Mouse (Mus musculus) stomach, postnatal 0 days (tissue): ENCODE measurements around the gene Eif4h. TPM values are rescaled to one million over a fixed set of nuclear protein-coding genes. Genes with fewer than 3 reads are reported as not detected.

Experiments used
- ATAC-seq: fragments of 200-750 bp; cut with Nextera tagmentation; 2 replicates; pipeline ENCODE4 v1.8.0; 2017; ENCODE audit not compliant: low FRiP score, low TSS enrichment
- DNase-seq: peaks from one replicate; pipeline ENCODE4 v3.0.0-alpha.2; 2016; ENCODE audit warnings: low spot score
- H3K27ac ChIP-seq: fragments of 300-500 bp; sonication (generic); replicated peaks from 2 replicates; pipeline ENCODE4 v1.5.1; 2014; ENCODE audit warnings: mild to moderate bottlenecking, control low read depth
- H3K27me3 ChIP-seq: fragments of 300-500 bp; sonication (generic); 2 replicates; pipeline ENCODE4 v1.6.1; 2014; ENCODE audit warnings: low read length; ENCODE audit not compliant: control insufficient read depth, insufficient read depth
- H3K36me3 ChIP-seq: fragments of 300-500 bp; sonication (generic); 2 replicates; pipeline ENCODE4 v1.6.1; 2014; ENCODE audit warnings: low read length, mixed read lengths; ENCODE audit not compliant: control insufficient read depth, insufficient read depth
- H3K4me1 ChIP-seq: fragments of 300-500 bp; sonication (generic); replicated peaks from 2 replicates; pipeline ENCODE4 v1.6.1; 2014; ENCODE audit warnings: antibody characterized with exemption; ENCODE audit not compliant: control insufficient read depth, insufficient read depth
- H3K4me2 ChIP-seq: fragments of 300-500 bp; sonication (generic); replicated peaks from 2 replicates; pipeline ENCODE4 v1.6.1; 2014; ENCODE audit warnings: low read depth, mild to moderate bottlenecking, control low read depth, moderate library complexity
- H3K4me3 ChIP-seq: fragments of 300-500 bp; sonication (generic); 2 replicates; pipeline ENCODE4 v1.5.1; 2014; ENCODE audit warnings: low read depth, low read length, control low read depth
- H3K9ac ChIP-seq: fragments of 300-500 bp; sonication (generic); 2 replicates; pipeline ENCODE4 v1.6.1; 2014; ENCODE audit warnings: mild to moderate bottlenecking, low read length, control low read depth, mixed read lengths
- H3K9me3 ChIP-seq: fragments of 300-500 bp; sonication (generic); 2 replicates; pipeline ENCODE4 v1.6.1; 2016; ENCODE audit warnings: low read length; ENCODE audit not compliant: control insufficient read depth
- CTCF ChIP-seq: IDR thresholded peaks from 2 replicates; pipeline ENCODE4 v1.5.1; 2016; ENCODE audit warnings: antibody characterized with exemption, low read depth, mild to moderate bottlenecking, moderate library complexity
- EP300 ChIP-seq: optimal IDR thresholded peaks from 2 replicates; pipeline ENCODE3; 2016; ENCODE audit warnings: antibody characterized with exemption
- WGBS: fragments of 180-500 bp; shearing (Covaris S2); extraction: QIAGEN DNeasy Blood & Tissue Kit; methylation state at CpG from one replicate; pipeline ENCODE4 v1.1.7; 2014; 5-methylcytosine and 5-hydroxymethylcytosine counted together
- polyA plus RNA-seq: library from polyadenylated mRNA; unstranded; fragments of >200 nt; fragmentation: Nextera tagmentation; extraction: Ambion mirVana; gene quantifications from 2 replicates; pipeline ENCODE4 v1.2.1, GENCODE M21; 2015

The Eif4h gene
- polyA plus RNA-seq, 1 experiment from 2014 or later = 238 TPM

- Histone ChIP-seq H3K27me3 (no peaks in the 10 kb centered on the region), H3K9me3 (no peaks in the 10 kb centered on the region), H3K27ac (no peak overlapping the region), H3K4me1 (no peaks in the 10 kb centered on the region; the same call in 1 of the 2 replicates), H3K4me3 (peak overlapping the region; percentile 80), H3K36me3 (no peaks in the 10 kb centered on the region), H3K9ac (peak overlapping the region; percentile 80), H3K4me2 (peak overlapping the region; percentile 73)
- DNase-seq (peak; percentile 31), ATAC-seq (no peak)
- peak; percentile 37 for TF ChIP-seq CTCF
- TF ChIP-seq EP300 = no peak
- 21% methylated on average over 15 of the region's 15 CpGs for WGBS
Observed at GRCm38 (mm10) chr5:134583006-134583883, 56.0 kb downstream of the Eif4h start.

- 10% methylated on average over 23 of the region's 30 CpGs for WGBS
- peak overlapping the region; percentile 73 for H3K4me2 ChIP-seq
- no peak overlapping the region for H3K27ac ChIP-seq
- peak; percentile 97 for DNase-seq
- TF ChIP-seq EP300 (no peak), CTCF (peak; percentile 86)
- H3K36me3 ChIP-seq = no peaks in the 10 kb centered on the region
- peak overlapping the region; percentile 80 for H3K9ac ChIP-seq
- H3K4me3 ChIP-seq = peak overlapping the region; percentile 80
- peak; percentile 95 for ATAC-seq
- H3K27me3 ChIP-seq = no peaks in the 10 kb centered on the region
- H3K4me1 ChIP-seq = no peaks in the 10 kb centered on the region; the same call in 1 of the 2 replicates
- no peaks in the 10 kb centered on the region for H3K9me3 ChIP-seq
Observed at GRCm38 (mm10) chr5:134582221-134582907, 56.9 kb downstream of the Eif4h start.

GRCm38 (mm10) chr5:134581146-134581545 is 58.1 kb downstream of the Eif4h start, which contains the start of gene Rfc2:
Gene Rfc2 (plus strand): TSS chr5:134581366.
- Histone ChIP-seq H3K4me3 (no peak within 1 kb of the TSS), H3K9ac (no peak within 1 kb of the TSS), H3K27ac (no peak within 1 kb of the TSS), H3K27me3 (no peaks in the 10 kb centered on the region), H3K9me3 (no peaks in the 10 kb centered on the region), H3K4me1 (no peaks in the 10 kb centered on the region; the same call in 1 of the 2 replicates), H3K36me3 (no peaks in the 10 kb centered on the region), H3K4me2 (no peak within 1 kb of the TSS)
- 66% methylated on average over 5 of the region's 5 CpGs for WGBS
- DNase-seq = no peak
- ATAC-seq = no peak
- TF ChIP-seq EP300 (no peak), CTCF (no peak)

- no peak overlapping the region for H3K9ac ChIP-seq
- H3K4me3 ChIP-seq = no peak overlapping the region
- 60% methylated on average over 3 of the region's 3 CpGs for WGBS
- H3K27me3 ChIP-seq = no peaks in the 10 kb centered on the region
- no peak overlapping the region for H3K4me2 ChIP-seq
- ATAC-seq (no peak), DNase-seq (no peak)
- no peaks in the 10 kb centered on the region for H3K36me3 ChIP-seq
- no peaks in the 10 kb centered on the region for H3K9me3 ChIP-seq
- TF ChIP-seq EP300 (no peak), CTCF (no peak)
- H3K4me1 ChIP-seq = no peaks in the 10 kb centered on the region; the same call in 1 of the 2 replicates
- no peak overlapping the region for H3K27ac ChIP-seq
Observed at GRCm38 (mm10) chr5:134579135-134579534, 60.2 kb downstream of the Eif4h start.

GRCm38 (mm10) chr5:134577534-134577933 is 61.8 kb downstream of the Eif4h start:
- TF ChIP-seq CTCF (no peak), EP300 (peak; percentile 47)
- Histone ChIP-seq H3K27me3 (no peaks in the 10 kb centered on the region), H3K9ac (no peak overlapping the region), H3K4me1 (no peaks in the 10 kb centered on the region), H3K4me3 (no peak overlapping the region), H3K4me2 (no peak overlapping the region), H3K27ac (no peak overlapping the region), H3K9me3 (no peaks in the 10 kb centered on the region), H3K36me3 (no peaks in the 10 kb centered on the region)
- DNase-seq (peak; percentile 32), ATAC-seq (peak; percentile 17; the same call in 1 of the 2 replicates)
- WGBS = 60% methylated on average over 7 of the region's 7 CpGs
